Mouse (Mus musculus) layer of hippocampus, adult 9-11 months (tissue): ENCODE data around the gene Trim65.

Experiments
- DNase-seq: peaks from one replicate; pipeline ENCODE4 v3.0.0; 2022

The Trim65 gene

GRCm38 (mm10) chr11:116130488-116131205, at the start of gene Trim65:
Gene Trim65 (minus strand): TSS chr11:116131128.
- DNase-seq, result peak; percentile 90

GRCm38 (mm10) chr11:116178411-116179121, 47.6 kb upstream of the Trim65 start:
- no peak for DNase-seq

GRCm38 (mm10) chr11:116176010-116176409, 45.1 kb upstream of the Trim65 start:
- no peak for DNase-seq

- no peak for DNase-seq
Measured at GRCm38 (mm10) chr11:116174775-116175448, 44.0 kb upstream of the Trim65 start.

- DNase-seq, result no peak
Measured at GRCm38 (mm10) chr11:116171959-116172358, 41.0 kb upstream of the Trim65 start.

- no peak for DNase-seq
Measured at GRCm38 (mm10) chr11:116170003-116170800, 39.3 kb upstream of the Trim65 start.

GRCm38 (mm10) chr11:116169214-116169613, 38.3 kb upstream of the Trim65 start:
- no peak for DNase-seq

- peak; percentile 97 for DNase-seq
Measured at GRCm38 (mm10) chr11:116167884-116168439, 37.0 kb upstream of the Trim65 start, which contains the start of gene Fbf1. Gene Fbf1 (minus strand): TSS chr11:116168166.

GRCm38 (mm10) chr11:116167232-116167631, 36.3 kb upstream of the Trim65 start:
- no peak for DNase-seq

GRCm38 (mm10) chr11:116163002-116163401, 32.1 kb upstream of the Trim65 start:
- DNase-seq, result no peak

- DNase-seq, result peak; percentile 83
Measured at GRCm38 (mm10) chr11:116162146-116162545, 31.2 kb upstream of the Trim65 start.

- DNase-seq, result no peak
Measured at GRCm38 (mm10) chr11:116161312-116161711, 30.4 kb upstream of the Trim65 start.

- no peak for DNase-seq
Measured at GRCm38 (mm10) chr11:116150960-116151359, 20.0 kb upstream of the Trim65 start.

- no peak for DNase-seq
Measured at GRCm38 (mm10) chr11:116149341-116149740, 18.4 kb upstream of the Trim65 start.

GRCm38 (mm10) chr11:116148761-116149221, 17.9 kb upstream of the Trim65 start:
- DNase-seq, result peak; percentile 68

GRCm38 (mm10) chr11:116146294-116146985, 15.5 kb upstream of the Trim65 start:
- DNase-seq, result peak; percentile 65

GRCm38 (mm10) chr11:116145481-116146293, 14.8 kb upstream of the Trim65 start:
- no peak for DNase-seq

GRCm38 (mm10) chr11:116143468-116143867, 12.5 kb upstream of the Trim65 start:
- no peak for DNase-seq

GRCm38 (mm10) chr11:116142211-116142991, 11.5 kb upstream of the Trim65 start:
- DNase-seq, result no peak
